Mouse (Mus musculus): Measurements from ENCODE around the gene Hacl1. TPM values are rescaled to one million over a fixed set of nuclear protein-coding genes. Genes with fewer than 3 reads are reported as not detected.

Hacl1 gene
- polyA plus RNA-seq, 1 experiment = 0.50 TPM

GRCm38 (mm10) chr14:31647991-31648390, 6.9 kb upstream of the Hacl1 start:
- Histone ChIP-seq H3K27me3 (ENCODE audit: control insufficient read depth) (no peaks in the 10 kb centered on the region), H3K4me1 (ENCODE audit: control insufficient read depth) (peaks cover 13% of the 10 kb centered on the region)

GRCm38 (mm10) chr14:31645920-31646319, 4.8 kb upstream of the Hacl1 start:
- H3K9me3 ChIP-seq (ENCODE audit: control insufficient read depth, low read length) = peaks cover 3% of the 10 kb centered on the region
- H3K4me3 ChIP-seq (replicated peaks) = no peak overlapping the region
- H3K4me1 ChIP-seq (ENCODE audit: control insufficient read depth) = peaks cover 12% of the 10 kb centered on the region
- peaks cover 3% of the 10 kb centered on the region; the same call in 1 of the 2 replicates for H3K36me3 ChIP-seq (ENCODE audit: control insufficient read depth)
- TF ChIP-seq TAL1 (IDR thresholded peaks at IDR 0.05; ENCODE audit: low read length) (no peak), GATA1 (IDR thresholded peaks at IDR 0.05; ENCODE audit: low read length) (no peak)
- no peaks in the 10 kb centered on the region for H3K27me3 ChIP-seq (ENCODE audit: control insufficient read depth)

More at GRCm38 (mm10) chr14:31647991-31648390, 6.9 kb upstream of the Hacl1 start:
- Histone ChIP-seq H3K9me3 (ENCODE audit: control insufficient read depth, low read length) (peaks cover 6% of the 10 kb centered on the region), H3K36me3 (ENCODE audit: control insufficient read depth) (peaks cover 6% of the 10 kb centered on the region), H3K4me3 (replicated peaks) (no peak overlapping the region)
- TF ChIP-seq TAL1 (IDR thresholded peaks at IDR 0.05; ENCODE audit: low read length) (no peak), GATA1 (IDR thresholded peaks at IDR 0.05; ENCODE audit: low read length) (no peak)

- H3K9me3 ChIP-seq (ENCODE audit: control insufficient read depth, low read length) = no peaks in the 10 kb centered on the region
- TF ChIP-seq GATA1 (IDR thresholded peaks at IDR 0.05; ENCODE audit: low read length) (no peak), TAL1 (IDR thresholded peaks at IDR 0.05; ENCODE audit: low read length) (no peak)
- no peaks in the 10 kb centered on the region for H3K27me3 ChIP-seq (ENCODE audit: control insufficient read depth)
- H3K4me3 ChIP-seq (replicated peaks) = no peak overlapping the region
- H3K36me3 ChIP-seq (ENCODE audit: control insufficient read depth) = peaks cover 3% of the 10 kb centered on the region; the same call in 1 of the 2 replicates
- peaks cover 17% of the 10 kb centered on the region for H3K4me1 ChIP-seq (ENCODE audit: control insufficient read depth)
Observed at GRCm38 (mm10) chr14:31644931-31645547, 4.0 kb upstream of the Hacl1 start.

GRCm38 (mm10) chr14:31644183-31644830, 3.2 kb upstream of the Hacl1 start:
- H3K9me3 ChIP-seq (ENCODE audit: control insufficient read depth, low read length) = no peaks in the 10 kb centered on the region
- no peak for TF ChIP-seq TAL1 (IDR thresholded peaks at IDR 0.05; ENCODE audit: low read length)
- no peak for TF ChIP-seq GATA1 (IDR thresholded peaks at IDR 0.05; ENCODE audit: low read length)
- peaks cover 23% of the 10 kb centered on the region for H3K4me1 ChIP-seq (ENCODE audit: control insufficient read depth)

GRCm38 (mm10) chr14:31641506-31642155, 545 bp upstream of the Hacl1 start:
- TF ChIP-seq GATA1 (IDR thresholded peaks at IDR 0.05; ENCODE audit: low read length) (no peak), TAL1 (IDR thresholded peaks at IDR 0.05; ENCODE audit: low read length) (no peak)

More at GRCm38 (mm10) chr14:31644183-31644830, 3.2 kb upstream of the Hacl1 start:
- no peak overlapping the region for H3K4me3 ChIP-seq (replicated peaks)
- H3K36me3 ChIP-seq (ENCODE audit: control insufficient read depth) = peaks cover 3% of the 10 kb centered on the region; the same call in 1 of the 2 replicates
- H3K27me3 ChIP-seq (ENCODE audit: control insufficient read depth) = no peaks in the 10 kb centered on the region

GRCm38 (mm10) chr14:31640346-31640889, 668 bp downstream of the Hacl1 start, which contains the start of gene Gm49387:
Gm49387 (minus strand) TSS chr14:31640878.
- H3K4me3 ChIP-seq (replicated peaks) = peak within 1 kb of the TSS; percentile 78
- H3K9me3 ChIP-seq (ENCODE audit: control insufficient read depth, low read length) = no peaks in the 10 kb centered on the region
- H3K36me3 ChIP-seq (ENCODE audit: control insufficient read depth) = no peaks in the 10 kb centered on the region
- H3K4me1 ChIP-seq (ENCODE audit: control insufficient read depth) = peaks cover 25% of the 10 kb centered on the region
- H3K27me3 ChIP-seq (ENCODE audit: control insufficient read depth) = no peaks in the 10 kb centered on the region
- no peak for TF ChIP-seq GATA1 (IDR thresholded peaks at IDR 0.05; ENCODE audit: low read length)
- TF ChIP-seq TAL1 (IDR thresholded peaks at IDR 0.05; ENCODE audit: low read length) = no peak

More at GRCm38 (mm10) chr14:31641506-31642155, 545 bp upstream of the Hacl1 start:
- Histone ChIP-seq H3K9me3 (ENCODE audit: control insufficient read depth, low read length) (no peaks in the 10 kb centered on the region), H3K36me3 (ENCODE audit: control insufficient read depth) (peaks cover 3% of the 10 kb centered on the region; the same call in 1 of the 2 replicates), H3K27me3 (ENCODE audit: control insufficient read depth) (no peaks in the 10 kb centered on the region), H3K4me1 (ENCODE audit: control insufficient read depth) (peaks cover 25% of the 10 kb centered on the region), H3K4me3 (replicated peaks) (peak overlapping the region; percentile 78)

GRCm38 (mm10) chr14:31630677-31631076, 10.4 kb downstream of the Hacl1 start:
- Histone ChIP-seq H3K36me3 (ENCODE audit: control insufficient read depth) (peaks cover 11% of the 10 kb centered on the region), H3K4me1 (ENCODE audit: control insufficient read depth) (no peaks in the 10 kb centered on the region), H3K4me3 (replicated peaks) (no peak overlapping the region), H3K27me3 (ENCODE audit: control insufficient read depth) (no peaks in the 10 kb centered on the region), H3K9me3 (ENCODE audit: control insufficient read depth, low read length) (no peaks in the 10 kb centered on the region)
- TF ChIP-seq GATA1 (IDR thresholded peaks at IDR 0.05; ENCODE audit: low read length) (no peak), TAL1 (IDR thresholded peaks at IDR 0.05; ENCODE audit: low read length) (no peak)

- TF ChIP-seq TAL1 (IDR thresholded peaks at IDR 0.05; ENCODE audit: low read length) (no peak), GATA1 (IDR thresholded peaks at IDR 0.05; ENCODE audit: low read length) (no peak)
- Histone ChIP-seq H3K9me3 (ENCODE audit: control insufficient read depth, low read length) (no peaks in the 10 kb centered on the region), H3K4me1 (ENCODE audit: control insufficient read depth) (no peaks in the 10 kb centered on the region), H3K36me3 (ENCODE audit: control insufficient read depth) (peaks cover 10% of the 10 kb centered on the region), H3K27me3 (ENCODE audit: control insufficient read depth) (no peaks in the 10 kb centered on the region), H3K4me3 (replicated peaks) (no peak overlapping the region)
Observed at GRCm38 (mm10) chr14:31622748-31623147, 18.3 kb downstream of the Hacl1 start.
